Mouse (Mus musculus) myocyte (in vitro differentiated cells): ENCODE measurements around the gene Garem2.

Source experiments
- CEBPB ChIP-seq: IDR thresholded peaks from 2 replicates; pipeline ENCODE4 v1.6.1; 2011; ENCODE audit warnings: mild to moderate bottlenecking, moderate library complexity; ENCODE audit not compliant: poor library complexity, insufficient read depth, severe bottlenecking
- E2F4 ChIP-seq: IDR thresholded peaks from one replicate; pipeline ENCODE4 v1.6.1; 2011; ENCODE audit warnings: mild to moderate bottlenecking, control low read depth, moderate library complexity; ENCODE audit not compliant: insufficient read depth
- MAX ChIP-seq: IDR thresholded peaks from one replicate; pipeline ENCODE4 v1.6.1; 2011; ENCODE audit warnings: low read depth, mild to moderate bottlenecking, control low read depth
- MYOD1 ChIP-seq, 3 experiments: IDR thresholded peaks; one replicate each; pipeline ENCODE4 v1.6.1; 2011; ENCODE audit warnings: control low read depth in 2 of 3, low read depth in 2 of 3, mild to moderate bottlenecking in 2 of 3, moderate library complexity in 1 of 3; ENCODE audit not compliant: insufficient read length in 2 of 3, control insufficient read depth in 1 of 3
- MYOG ChIP-seq, 3 experiments: IDR thresholded peaks; one replicate each; pipeline ENCODE4 v1.6.1; 2011; ENCODE audit warnings: control low read depth in 2 of 3, low read depth in 2 of 3, mild to moderate bottlenecking in 2 of 3; ENCODE audit not compliant: insufficient read length in 2 of 3, control insufficient read depth in 1 of 3, insufficient read depth in 1 of 3
- POLR2A ChIP-seq: IDR thresholded peaks from one replicate; pipeline ENCODE4 v1.6.1; 2011; ENCODE audit warnings: low read depth, mild to moderate bottlenecking, control low read depth, moderate library complexity; ENCODE audit not compliant: insufficient read length
- SRF ChIP-seq: IDR thresholded peaks from one replicate; pipeline ENCODE4 v1.6.1; 2011; ENCODE audit warnings: low read depth; ENCODE audit not compliant: control insufficient read depth, insufficient read length
- TCF12 ChIP-seq: IDR thresholded peaks from one replicate; pipeline ENCODE4 v1.6.1; 2011; ENCODE audit warnings: mild to moderate bottlenecking, control low read depth; ENCODE audit not compliant: poor library complexity, insufficient read depth, severe bottlenecking
- USF1 ChIP-seq: IDR thresholded peaks from one replicate; pipeline ENCODE4 v1.6.1; 2011; ENCODE audit warnings: low read depth, mild to moderate bottlenecking, control low read depth, moderate library complexity

DNA sequence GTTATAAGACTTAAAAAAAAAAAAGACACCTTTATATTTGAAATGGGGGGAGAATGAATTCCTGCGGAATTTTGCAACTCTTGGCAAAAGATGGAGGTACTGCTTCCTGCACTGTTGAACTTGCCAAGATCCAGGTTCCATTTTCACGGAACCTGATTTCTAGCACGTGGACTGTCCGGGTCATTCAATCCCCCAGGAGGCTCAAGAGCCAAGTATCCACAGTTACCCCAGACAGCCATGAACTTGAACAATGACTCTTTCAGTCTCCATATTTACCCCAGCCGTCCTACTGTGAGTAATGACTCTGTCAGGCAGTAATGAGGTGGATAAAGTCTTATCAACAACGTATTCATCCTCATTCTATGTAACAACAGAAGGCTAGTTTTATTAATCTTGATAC is 41.6 kb downstream of the Garem2 start:
- no peak for TF ChIP-seq USF1
- no peak for TF ChIP-seq TCF12
- TF ChIP-seq E2F4: no peak
- TF ChIP-seq SRF: no peak
- TF ChIP-seq CEBPB: no peak
- no peak for TF ChIP-seq POLR2A
- TF ChIP-seq MYOD1 (IDR thresholded peaks at IDR 0.05; ENCODE audit: control insufficient read depth in 1 of 3, insufficient read length in 2 of 3, low read depth in 2 of 3): no peak
- no peak for TF ChIP-seq MAX
- TF ChIP-seq MYOG (IDR thresholded peaks at IDR 0.05; ENCODE audit: control insufficient read depth in 1 of 3, insufficient read depth in 1 of 3, insufficient read length in 2 of 3, low read depth in 2 of 3): no peak
